Mouse (Mus musculus) right cerebral cortex, adult 2 months (tissue): ENCODE measurements around the gene Specc1l.
"Not testable (repeated sequence)": the region's sequence is repeated elsewhere in the genome, so short reads cannot be mapped to it uniquely, and the experiment has no call there.

Experiments
- DNase-seq, 2 experiments: peaks; one replicate each; pipeline ENCODE4 v3.0.0; 2021 to 2022; ENCODE audit warnings: low spot score in 2 of 2

The Specc1l gene

DNA sequence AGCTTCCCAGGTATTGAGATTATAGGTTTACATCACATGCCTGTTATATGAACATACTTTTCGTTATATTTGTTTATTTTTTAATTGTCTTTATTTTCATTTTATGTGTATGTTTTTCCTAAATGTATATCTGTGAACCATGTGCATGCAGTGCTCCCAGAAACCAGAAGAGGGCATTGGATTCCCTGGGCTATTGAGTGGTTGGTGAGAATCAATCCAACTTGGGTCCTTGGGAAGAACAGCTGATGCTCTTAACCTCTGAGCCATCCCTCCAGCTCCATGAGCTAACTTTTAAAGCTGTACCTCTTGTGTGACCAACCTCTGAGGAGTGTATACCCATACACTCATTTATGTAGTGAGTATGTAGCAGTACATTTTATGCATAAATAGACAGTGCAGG is 65.6 kb downstream of the Specc1l start:
- peak; percentile 30 to 47 for DNase-seq

DNA sequence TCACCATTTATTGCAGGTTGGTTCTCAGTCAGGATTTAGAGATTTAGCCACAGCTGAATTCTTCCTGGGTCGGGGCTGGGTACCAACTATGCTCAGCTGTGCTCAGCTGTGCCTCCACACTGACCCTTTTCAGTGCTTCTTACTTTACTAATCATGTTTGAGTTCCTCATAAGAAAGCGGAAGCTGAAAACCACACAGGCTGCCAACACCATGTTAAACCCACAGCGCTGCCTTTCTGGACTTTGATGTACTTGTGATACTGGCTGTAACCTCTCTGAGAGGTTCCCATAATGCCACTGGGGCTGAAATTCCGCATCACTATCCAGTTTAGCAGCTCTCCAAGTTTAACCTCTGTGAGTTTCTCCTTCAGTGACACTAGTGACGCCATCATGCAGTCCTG is 70.8 kb downstream of the Specc1l start:
- no peak for DNase-seq

DNA sequence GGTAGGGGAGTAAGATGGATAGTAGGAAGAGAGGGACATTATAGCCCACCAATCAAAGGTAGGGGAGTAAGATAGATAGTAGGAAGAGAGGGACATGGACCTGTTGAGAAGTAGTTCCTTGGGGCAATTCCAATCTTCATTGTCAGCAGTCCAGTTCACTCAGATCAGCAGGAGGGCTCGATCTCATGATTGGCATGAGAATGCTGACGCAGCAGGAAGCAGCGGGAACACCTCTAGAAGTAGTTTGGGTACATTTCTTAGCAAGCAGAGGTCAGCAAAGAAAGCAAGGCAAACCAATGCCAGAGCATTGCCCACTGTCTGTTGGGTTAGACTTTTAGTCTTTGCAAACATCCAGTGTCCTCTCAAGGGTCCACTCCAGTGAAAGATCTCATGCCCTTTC is 71.9 kb downstream of the Specc1l start:
- DNase-seq: no peak

DNA sequence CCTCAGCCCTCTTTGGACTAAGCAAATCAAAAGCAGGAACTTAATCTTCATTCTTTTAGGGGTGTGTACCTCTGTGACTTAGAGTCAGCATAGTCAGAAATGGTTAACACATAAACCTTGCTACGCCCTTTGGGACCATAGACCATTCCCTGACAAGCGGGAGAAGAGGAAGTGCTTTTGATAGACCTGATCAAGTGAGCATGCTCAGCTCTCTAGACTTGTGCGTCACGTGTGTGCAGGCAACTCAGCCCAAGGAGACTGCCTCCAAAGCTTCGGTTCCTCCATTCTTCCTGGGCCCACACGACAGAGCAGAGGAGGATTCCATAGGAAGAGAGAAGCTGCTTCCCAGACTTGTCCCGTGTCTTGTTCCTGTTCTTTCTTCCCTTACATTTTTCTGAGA is 76.7 kb downstream of the Specc1l start:
- DNase-seq: no peak

DNA sequence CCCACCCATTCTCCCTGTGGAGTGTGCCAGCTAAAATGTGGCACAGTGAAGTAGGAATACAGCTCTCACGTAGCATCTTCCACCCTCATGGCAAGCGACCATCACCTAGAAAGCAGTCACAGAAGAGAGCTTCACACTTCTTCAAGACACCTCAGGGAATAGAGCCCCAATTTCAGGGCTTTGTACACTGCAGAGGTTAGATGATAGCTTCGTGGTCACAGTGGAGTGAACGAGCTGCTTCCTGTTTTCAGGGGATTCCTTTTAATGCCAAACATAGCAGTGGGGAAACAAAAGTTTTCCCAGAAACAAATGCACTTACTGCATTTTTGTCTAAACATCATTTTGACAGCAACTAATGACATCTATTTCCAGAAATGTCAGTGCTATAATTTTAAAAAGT is 77.5 kb downstream of the Specc1l start:
- no peak for DNase-seq

DNA sequence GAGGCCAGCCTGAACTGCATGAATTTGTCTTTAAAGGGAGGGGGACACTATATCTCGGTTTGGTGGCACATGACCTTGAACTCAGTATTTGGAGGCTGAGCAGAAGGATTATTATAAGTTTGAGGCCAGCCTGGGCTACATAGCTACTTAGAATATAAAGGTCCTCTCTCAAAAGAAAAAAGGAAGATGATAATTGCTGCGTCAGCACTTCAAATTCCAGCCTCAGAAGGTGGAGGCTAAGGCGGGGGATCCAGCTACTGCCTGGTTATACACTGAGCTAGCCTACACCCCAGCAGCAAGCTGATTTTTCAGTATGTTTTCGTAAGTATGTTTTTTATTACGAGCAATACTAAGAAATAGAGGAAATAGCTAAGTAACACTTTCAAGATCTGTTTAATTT is 78.8 kb downstream of the Specc1l start:
- no peak for DNase-seq

DNA sequence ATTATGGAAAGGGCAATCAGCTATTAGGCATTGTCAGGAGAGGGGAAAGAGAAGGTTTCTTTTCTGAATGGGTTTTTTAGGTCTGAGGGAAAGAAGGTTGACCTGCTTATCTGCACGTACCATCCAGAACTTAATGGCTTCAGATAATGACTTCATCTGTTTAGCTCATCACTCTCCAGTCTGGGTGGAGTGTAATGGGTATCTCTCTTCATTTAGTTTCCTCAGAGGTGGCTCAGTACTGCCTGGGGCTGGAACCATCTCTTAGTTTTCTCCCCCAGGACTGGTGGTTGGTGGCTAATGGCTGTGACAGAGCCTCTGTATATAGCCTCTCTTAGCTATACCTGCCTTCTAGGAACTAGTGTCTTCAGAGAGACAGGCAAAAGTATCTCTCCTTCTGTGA is 79.5 kb downstream of the Specc1l start:
- no peak for DNase-seq

DNA sequence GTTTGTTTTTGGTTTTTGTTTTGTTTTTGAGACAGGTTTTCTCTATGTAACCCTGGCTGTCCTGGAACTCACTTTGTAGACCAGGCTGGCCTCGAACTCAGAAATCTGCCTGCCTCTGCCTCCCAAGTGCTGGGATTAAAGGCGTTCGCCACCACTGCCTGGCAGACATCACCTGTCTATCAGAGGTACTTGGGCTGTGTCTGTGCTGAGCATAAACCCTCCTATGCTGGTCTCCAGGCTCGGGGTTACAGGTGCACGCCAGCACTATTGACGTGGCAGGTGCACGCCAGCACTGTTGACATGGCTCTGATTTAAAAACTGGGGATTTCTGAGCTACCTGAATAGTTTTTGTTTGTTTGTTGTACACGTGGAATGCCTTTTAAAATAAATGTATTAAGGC is 80.3 kb downstream of the Specc1l start:
- not testable (repeated sequence) for DNase-seq

DNA sequence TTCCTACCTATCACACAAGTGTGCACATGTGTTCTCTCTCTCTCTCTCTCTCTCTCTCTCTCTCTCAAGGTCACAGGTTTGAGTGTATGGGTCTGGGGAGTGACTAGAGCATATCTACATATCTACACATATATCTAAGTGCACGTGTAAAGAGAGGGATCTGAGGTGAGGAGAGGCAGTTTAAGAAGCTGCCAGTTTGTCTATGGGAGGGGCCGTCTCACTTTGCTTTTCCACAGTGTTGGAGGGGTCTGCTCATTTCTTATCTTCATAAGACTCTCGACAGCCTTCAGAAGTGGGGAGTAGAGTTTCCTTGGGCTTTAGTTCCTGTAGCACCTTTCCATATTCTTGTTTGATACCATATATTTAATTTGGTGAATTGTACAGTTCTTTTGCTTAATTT is 81.4 kb downstream of the Specc1l start:
- no peak for DNase-seq

DNA sequence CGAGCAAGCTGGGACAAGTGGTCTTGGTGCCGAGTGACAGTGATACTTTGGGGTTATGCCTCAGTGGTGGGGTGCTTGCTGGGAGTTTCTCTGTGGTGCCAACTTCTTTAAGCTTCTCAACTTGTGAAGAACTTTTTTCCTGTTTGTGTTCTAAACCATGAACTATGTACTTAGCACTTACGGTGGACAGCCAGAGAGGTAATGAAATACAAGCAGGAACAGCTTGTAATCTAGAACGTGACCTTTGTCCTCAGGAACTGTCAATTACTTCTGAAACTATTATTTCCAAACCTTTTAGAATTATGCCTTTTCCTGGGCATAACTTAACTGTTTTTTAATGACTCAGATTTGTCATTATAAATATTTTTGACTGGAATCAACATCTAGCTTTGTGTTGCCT is 82.5 kb downstream of the Specc1l start:
- no peak for DNase-seq

DNA sequence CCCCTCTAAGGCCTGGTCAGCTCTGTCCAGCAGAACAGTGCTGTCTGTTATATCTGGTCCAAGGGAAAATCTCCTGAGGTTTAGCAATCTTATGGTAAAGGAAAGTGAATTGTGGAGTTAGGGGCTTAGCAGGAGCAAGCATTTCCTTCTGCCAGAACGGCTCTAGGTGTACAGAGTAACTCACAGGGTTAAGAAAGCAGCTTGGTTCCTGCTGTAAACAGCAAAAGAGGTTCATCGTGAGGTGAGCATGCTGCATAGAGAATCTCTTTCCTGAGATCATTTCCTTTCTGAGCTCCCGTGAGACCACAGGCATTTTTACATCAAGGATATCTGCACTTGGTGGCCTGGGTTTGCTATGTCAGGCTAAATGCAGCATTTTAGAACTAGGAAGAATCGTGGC is 83.1 kb downstream of the Specc1l start:
- DNase-seq: no peak

DNA sequence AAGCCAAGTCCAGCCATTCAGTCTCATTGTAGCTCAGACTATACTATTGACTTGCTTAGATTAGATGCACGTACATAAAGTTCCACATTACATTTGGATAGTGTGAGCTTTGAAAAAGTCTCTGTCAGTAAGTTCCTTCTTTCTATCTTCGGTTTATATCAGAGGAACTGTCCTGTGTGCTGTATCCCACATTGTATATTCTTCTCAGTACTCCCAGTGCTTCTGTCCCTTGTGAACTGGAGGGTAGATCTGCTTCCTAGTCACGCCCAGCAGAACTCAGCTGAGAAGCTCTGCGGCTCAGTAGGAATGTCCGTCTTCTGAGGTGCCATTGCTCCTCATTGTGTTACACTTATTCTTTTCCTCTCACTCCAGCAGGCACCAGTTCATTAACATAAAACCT is 86.7 kb downstream of the Specc1l start:
- no peak for DNase-seq

DNA sequence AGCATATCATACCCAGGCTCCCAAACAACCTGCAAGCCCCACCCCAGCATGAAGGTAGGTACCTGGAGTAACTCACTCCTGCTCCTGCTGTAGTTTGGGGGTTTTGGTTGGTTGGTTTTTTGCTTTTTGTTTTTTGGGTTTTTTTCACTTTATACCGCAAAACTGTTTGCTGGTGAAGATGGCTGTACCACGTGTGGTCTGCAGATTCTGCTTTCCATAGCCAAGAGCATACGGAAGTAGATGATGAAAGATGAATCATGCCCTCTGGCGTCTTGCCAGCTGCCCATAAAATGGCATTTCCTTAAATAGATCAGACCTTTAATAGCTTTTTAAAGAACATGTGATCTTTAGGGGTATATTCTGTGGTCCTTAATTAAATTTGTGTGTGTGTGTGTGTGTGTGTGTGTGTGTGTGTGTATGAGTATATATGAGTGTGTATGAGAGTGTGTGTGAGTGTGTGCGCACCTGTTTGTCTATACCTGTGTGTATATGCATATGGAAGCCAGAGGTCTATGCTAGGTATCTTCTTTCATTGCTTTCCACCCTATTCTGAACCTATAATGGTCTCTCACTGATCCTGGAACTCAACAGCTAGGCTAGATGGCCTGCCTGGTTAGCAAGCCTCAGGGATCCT is 88.0 kb downstream of the Specc1l start:
- DNase-seq: peak; percentile 26 to 40

DNA sequence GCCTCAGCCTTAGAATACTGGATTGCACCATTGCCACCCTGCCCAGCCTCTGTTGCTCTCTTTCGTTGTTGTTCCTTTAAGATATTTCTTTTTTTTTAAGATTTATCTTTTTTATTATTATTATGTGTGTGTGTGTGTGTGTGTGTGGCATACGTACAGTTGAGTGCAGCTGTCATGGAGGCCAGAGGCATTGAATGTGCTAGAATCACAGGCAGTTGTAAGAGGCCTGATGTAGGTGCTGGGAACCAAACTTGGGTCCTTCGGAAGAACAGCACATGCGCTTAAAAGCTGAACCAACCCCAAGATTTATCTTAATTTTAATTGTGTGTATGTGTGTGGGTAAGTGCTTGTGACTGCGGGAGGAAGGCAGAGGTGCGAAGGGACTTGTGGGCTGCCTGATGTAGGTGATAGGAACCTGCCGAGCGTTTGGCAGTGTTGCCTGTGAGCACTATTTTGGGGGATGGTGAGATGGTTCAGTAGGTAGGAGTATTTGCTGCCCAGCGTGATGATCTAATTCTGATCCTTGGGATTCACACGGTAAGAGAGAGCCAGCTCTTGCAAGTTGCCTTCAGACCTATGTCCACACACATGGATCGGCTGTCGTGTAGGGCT is 89.4 kb downstream of the Specc1l start:
- DNase-seq: no peak

DNA sequence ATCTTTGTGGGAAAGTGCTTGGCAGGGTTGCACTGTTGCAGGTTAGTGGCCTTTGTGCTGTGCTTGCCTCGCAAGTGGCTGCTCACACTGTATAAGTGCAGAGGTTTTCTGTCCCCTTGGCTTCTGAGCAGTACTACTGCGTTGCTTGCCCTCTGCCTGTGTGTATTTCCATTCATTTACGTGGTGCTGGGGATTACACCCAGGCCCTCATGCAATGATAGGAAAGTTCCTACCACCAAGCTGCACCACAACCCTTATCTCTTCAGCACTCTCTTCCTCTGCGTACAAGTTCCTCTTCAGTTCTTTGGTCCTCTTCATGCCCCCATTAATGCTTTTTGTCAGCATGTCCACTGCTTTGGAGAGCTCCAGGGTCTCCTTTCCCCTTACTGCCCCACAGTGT is 90.1 kb downstream of the Specc1l start:
- no peak for DNase-seq

DNA sequence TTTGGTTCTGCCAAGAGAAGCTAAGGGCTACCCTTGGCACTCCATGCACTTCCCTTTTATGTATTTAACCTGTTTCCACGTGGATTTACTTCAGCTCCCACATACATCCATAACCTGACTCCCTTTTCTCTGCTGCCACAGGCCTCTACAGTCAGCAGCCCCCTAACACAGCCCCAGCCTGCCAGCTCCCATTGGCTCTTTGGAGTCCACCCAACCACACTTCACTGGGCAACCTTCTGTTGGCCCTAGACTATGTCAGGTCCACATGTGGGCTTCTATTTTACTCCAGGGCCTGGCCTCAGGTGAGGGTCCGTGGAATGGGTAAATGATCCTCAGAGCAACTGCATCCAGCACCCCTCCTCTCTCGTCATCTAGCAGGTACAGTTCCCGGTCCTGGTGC is 90.7 kb downstream of the Specc1l start:
- DNase-seq: no peak

DNA sequence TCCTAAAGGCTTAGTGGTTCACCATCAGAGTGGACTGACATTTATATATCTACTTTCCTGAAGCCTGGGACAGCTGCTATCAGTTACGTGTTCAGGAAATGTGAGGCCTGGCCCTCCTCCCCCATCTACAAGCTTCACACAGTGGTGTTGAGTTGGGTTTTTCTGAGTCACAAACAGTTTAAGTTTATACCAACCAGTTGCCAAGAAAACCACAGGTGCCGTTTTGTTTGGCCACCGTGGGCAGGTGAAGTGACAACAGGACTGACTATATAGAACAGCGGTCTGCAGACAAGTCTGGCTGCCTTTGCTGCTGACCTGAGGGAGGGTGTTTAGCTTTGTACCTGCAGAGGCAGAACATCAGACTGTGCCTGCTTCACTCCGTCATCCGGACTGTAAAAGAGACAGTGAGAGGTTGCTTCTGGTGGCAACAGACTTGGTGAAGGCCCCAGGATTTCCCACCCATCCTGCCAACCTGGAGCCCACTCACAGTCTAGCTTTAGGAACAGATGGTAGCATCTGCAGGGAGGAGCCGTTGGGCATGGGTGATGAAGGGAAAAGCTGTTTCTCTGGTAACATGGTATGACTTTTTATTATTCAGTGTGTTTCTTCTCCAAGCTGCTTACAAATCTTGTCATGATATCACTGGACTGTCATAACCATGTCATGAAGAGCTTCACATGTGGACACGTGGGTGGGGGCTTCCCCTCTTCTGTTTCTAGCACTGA is 91.6 kb downstream of the Specc1l start:
- DNase-seq: peak; percentile 74 to 75

DNA sequence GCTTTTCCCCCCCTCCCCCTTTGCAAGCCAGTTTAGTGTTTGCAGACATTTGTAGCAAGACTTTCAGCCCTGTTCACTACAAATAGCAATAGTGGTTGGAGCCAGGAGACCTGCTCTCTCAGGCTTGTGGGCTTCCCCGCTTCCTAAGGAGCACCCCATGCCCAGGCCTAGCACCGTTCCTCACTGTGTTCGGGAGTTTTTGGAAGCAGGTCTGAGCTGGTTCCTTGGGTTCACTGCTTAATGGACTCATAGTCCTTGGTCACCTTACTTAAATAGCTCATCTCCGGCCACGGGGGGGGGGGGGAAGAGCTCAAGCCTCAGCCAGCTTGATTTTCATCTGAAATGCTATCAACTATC is 92.2 kb downstream of the Specc1l start:
- DNase-seq: no peak

DNA sequence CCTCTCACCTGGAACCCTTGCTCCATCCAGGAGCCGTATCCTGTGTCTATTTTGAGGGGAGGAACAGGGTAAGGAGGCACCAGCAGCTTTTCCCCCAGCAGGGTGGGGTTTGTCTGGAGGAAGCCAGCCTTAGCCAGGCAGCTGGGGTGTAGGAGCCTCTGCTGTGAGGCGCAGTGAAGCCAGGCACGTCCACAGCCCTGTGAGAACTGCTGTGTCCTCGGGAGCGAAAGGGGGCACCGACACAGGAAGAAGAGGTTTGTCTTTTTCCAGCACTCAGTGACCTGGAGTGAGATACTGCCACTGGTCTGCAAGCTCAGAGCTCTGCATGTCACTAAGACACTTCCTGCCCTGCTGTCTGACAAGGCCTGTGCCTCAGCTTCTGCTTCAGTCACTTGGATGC is 92.5 kb downstream of the Specc1l start:
- DNase-seq: no peak

DNA sequence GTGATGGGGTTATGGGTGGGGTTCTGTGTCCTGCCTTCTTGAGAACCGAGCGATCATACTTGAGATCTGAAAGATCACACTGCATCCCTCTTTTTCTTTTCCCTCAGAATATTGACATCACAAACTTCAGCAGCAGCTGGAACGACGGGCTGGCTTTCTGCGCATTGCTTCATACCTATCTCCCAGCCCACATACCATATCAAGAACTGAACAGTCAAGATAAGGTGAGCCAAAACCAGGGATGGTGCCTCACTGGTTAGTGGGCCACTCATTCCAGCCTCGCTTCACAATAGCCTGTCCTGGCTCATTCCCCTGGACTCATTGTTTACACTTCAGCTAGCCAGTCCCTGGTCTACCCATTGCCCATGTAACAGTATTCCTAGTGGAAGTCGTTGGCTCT is 95.3 kb downstream of the Specc1l start:
- DNase-seq: no peak

DNA sequence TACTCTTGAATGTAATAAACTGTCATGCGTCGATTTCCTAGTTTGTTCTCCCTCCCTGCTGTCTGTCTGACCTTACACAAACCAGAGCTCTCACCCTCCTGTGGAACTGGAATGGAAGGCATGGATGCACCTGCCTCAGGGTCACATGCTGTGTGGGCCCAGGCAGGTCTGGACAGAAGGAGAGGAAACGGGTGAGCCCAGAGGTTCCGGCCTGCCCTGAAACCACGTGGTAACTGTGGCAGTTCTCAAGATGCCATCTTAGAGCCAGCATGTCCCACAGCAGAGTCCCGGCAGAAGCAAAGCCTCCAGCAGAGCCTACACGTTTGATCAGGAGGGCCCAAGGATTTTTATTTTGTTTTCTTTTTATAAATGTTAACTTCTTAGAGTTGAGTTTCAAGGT is 100.5 kb downstream of the Specc1l start:
- DNase-seq: no peak

DNA sequence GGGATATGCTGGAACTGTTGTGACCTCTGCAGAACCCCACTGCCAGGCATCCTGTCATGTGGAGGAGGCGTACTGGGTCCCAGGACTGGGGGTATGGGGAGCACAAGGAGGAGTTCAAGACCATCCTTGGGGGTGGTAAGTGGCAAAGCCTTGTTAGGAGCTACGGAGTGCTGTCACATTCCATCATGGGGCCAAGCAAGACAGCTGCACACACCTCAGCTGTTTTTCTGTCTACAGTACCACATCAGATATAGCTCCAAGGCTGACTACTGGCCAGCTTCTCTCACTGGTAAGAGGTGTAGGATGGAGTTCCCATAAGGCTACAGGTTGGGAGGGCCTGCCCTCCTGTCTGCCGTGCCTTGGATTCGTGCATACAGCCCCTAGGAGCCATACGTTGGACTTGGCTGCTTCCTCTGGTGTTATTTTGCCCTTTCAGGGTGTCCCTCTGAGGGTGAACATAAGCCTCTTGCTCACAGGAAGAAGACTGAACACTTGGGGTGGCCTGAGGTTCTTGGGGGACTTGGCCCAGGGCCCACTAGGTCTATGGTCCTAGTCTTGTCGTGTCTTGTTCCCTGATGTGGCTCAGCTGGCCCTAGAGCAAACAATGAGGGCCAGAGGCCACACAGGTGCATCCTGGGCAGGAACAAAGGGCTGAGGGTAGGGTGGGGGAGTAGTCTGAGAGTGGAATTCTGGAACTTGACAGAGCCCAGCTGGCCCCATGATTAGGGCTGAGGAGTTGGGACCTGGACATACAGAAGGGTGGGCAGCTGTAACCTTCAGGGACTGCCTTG is 102.5 kb downstream of the Specc1l start:
- no peak for DNase-seq

DNA sequence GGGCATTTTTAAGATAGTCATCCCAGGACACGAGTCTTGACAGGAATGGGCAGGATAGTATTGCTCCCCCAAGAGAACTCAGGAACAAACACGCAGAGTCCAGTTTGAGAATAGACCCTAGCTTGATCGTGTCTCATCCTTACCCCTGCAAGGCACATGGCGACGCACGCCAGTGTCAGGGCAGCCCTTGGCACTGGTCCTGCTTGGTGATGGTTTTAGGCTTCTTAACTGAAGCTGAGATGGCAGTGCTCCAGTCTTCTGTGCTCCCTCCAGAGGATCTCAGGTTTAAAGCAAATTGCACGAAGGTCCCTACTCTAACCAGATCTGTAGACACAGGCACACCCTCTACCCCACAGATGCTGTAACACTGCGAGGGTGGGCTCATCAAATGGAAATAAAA is 103.9 kb downstream of the Specc1l start:
- no peak for DNase-seq
